Mouse (Mus musculus): ENCODE measurements around the gene Ryr1.

DNA sequence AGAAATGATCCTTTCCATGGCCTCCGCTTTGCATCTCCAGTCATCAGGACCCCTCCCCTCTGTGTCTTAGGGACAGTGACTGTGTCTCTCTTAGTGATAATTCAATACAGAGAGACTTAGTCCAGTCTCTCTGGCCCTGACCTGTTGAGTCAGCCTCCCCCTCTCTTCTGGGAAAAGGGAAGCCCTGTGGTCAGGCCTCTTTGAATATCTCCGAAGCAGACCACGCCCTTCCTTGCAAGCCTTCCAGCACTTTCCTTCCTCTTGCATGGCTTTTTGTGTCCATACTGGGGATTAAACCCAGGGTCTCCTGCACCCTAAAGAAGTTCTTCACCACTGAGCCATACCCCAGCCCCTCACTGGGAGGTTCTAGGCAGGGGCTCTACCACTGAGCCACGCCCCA, 19.0 kb upstream of the Ryr1 start:
- TF ChIP-seq CTCF (IDR thresholded peaks at IDR 0.05; ENCODE audit: extremely low read depth, insufficient read length, insufficient replicate concordance, low read depth, low read length) = no peak
- TF ChIP-seq POLR2A (IDR thresholded peaks at IDR 0.05; ENCODE audit: low read depth, low read length) = no peak
